Mouse (Mus musculus) left cerebral cortex, postnatal 10 days (tissue): ENCODE measurements around the gene Olfr566. TPM values are rescaled to one million over a fixed set of nuclear protein-coding genes. Genes with fewer than 3 reads are reported as not detected.

ENCODE experiments used
- DNase-seq, 2 experiments: peaks; one replicate each; pipeline ENCODE4 v3.0.0; 2021 to 2022; ENCODE audit warnings: low spot score in 2 of 2, mixed read lengths in 1 of 2; ENCODE audit errors: extremely low spot score in 1 of 2
- intact Hi-C: fragments of 180-260 bp; cut with DNase I; formaldehyde crosslinking; loops from one replicate; pipeline ENCODE4 v1.15.1; 2025
- total RNA-seq, 2 experiments: library from RNA; stranded (reverse); gene quantifications; 2 replicates each; pipeline ENCODE4 v1.2.3; 2021

Gene Olfr566
- not detected for total RNA-seq

DNA sequence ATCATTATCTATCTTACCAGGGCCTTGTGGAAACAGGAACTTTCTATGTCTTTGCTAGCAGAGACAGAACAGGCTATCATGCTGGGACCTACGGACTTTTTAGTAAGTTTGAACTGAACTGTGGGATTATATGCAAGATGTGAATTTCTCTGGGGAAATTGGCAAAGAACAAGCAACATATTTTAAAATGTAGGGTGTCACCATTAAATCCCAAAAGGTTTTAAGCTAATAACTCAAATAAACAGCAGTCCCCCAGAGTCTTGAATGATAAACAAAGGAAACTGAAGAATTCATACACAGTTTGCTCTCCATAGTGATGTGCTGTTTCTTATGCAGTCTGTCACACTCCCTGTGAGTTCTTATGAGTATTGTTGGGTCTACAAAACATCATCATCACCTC is at the start of gene Olfr566:
Gene Olfr566 (minus strand): TSS at position 101 of the 400 bp plus-strand sequence.
- no peak for DNase-seq
- intact Hi-C loops: no loop called here

DNA sequence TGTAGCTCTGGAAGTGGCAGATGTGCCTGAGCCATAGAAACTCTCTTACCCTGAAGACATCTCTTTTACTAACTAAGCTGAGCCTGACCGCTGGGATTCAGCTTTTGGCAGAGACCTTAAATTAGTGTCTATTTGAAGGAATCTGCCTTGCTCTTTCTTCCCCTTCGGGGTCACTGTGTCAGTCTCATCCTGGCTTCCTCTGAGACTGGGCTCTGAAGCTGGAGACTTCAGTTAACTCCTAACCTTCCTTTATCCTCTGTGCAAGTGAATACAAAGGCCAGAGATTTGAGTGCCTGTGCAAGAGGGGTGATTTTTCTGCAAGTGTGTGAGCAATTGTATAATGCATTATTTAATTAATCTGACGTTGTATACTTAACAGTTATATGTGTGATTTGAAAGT is 32.2 kb upstream of the Olfr566 start, which contains the start of gene Olfr569:
Gene Olfr569 (minus strand): TSS at position 101 of the 400 bp plus-strand sequence.
- intact Hi-C loops: no loop called here
- DNase-seq: no peak

DNA sequence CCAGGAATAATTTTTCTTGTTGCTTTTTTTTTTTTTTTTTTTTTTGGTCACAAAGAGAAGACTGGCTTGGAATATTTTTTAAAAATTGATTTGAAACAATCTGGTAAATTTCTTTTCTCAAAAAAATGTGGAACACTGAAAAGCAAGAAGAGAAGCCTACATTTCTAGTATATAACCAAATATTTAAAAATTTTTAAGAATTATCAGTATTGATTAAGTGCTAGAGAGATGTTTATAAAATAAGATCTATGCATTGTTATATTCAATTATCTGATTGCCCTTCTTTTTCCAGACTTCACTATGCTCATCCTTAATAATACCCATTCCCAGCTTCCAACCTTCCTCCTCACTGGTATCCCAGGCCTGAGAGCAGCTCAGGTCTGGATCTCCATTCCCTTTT is 18.3 kb upstream of the Olfr566 start, which contains the start of gene Olfr568:
Gene Olfr568 (plus strand): TSS at position 301 of the 400 bp plus-strand sequence.
- intact Hi-C loops: no loop called here
- no peak for DNase-seq

DNA sequence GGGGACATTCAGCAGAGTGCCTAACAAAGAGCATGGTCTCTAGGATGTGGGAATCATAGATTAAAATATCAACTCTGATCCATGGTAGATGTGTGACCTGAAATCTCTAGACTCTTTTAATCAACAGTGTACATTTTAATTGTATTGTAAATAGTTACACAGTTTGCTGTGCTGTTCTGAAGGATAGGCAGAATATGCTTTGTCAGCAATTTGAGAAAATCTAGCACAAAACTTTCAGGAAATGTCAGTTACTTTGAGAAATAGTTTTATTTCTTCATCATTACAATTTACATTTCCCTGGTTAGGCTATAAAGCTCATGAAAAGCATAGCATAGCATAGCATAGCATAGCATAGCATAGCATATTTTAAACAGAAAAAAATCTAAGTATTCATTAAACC is 2.8 kb downstream of the Olfr566 start:
- intact Hi-C loops: no loop called here
- no peak for DNase-seq

Other genes with a start within 250 kb of the Olfr566 start
- not detected for gene Olfr553, start 240.5 kb downstream of the Olfr566 start, total RNA-seq
- gene Olfr554, start 220.3 kb downstream of the Olfr566 start, total RNA-seq: not detected
- not detected for gene Olfr555, start 199.9 kb downstream of the Olfr566 start, total RNA-seq
- not detected for gene Olfr556, start 193.9 kb downstream of the Olfr566 start, total RNA-seq
- 1 to 10 TPM; 4.9 to 5.4 TPM for gene Trim68, start 171.4 kb downstream of the Olfr566 start, total RNA-seq
- not detected for gene Olfr557, start 162.9 kb downstream of the Olfr566 start, total RNA-seq
- gene Olfr558, start 156.6 kb downstream of the Olfr566 start, total RNA-seq: under 1 TPM; 0.15 to 0.32 TPM
- not detected for gene Olfr33, start 139.7 kb downstream of the Olfr566 start, total RNA-seq
- not detected for gene Olfr559, start 131.3 kb downstream of the Olfr566 start, total RNA-seq
- not detected for gene Olfr560, start 99.4 kb downstream of the Olfr566 start, total RNA-seq
- under 1 TPM; 0.51 to 0.55 TPM for gene Olfr78, start 99.3 kb downstream of the Olfr566 start, total RNA-seq
- not detected for gene Olfr561, start 87.5 kb downstream of the Olfr566 start, total RNA-seq
- not detected for gene Olfr564, start 55.3 kb downstream of the Olfr566 start, total RNA-seq
- gene Olfr568, start 18.4 kb upstream of the Olfr566 start, total RNA-seq: not detected
- not detected for gene Olfr569, start 32.1 kb upstream of the Olfr566 start, total RNA-seq
- gene Olfr570, start 35.8 kb upstream of the Olfr566 start, total RNA-seq: not detected
- gene Olfr571, start 58.8 kb upstream of the Olfr566 start, total RNA-seq: not detected
- not detected for gene Olfr572, start 65.6 kb upstream of the Olfr566 start, total RNA-seq
- gene Olfr573-ps1, start 83.8 kb upstream of the Olfr566 start, total RNA-seq: not detected
- gene Olfr574, start 89.7 kb upstream of the Olfr566 start, total RNA-seq: not detected
- gene Olfr575, start 100.0 kb upstream of the Olfr566 start, total RNA-seq: not detected
- gene Olfr576, start 103.9 kb upstream of the Olfr566 start, total RNA-seq: not detected
- not detected for gene Olfr577, start 117.2 kb upstream of the Olfr566 start, total RNA-seq
- gene Olfr578, start 130.6 kb upstream of the Olfr566 start, total RNA-seq: not detected
- not detected for gene Olfr582, start 179.3 kb upstream of the Olfr566 start, total RNA-seq
- gene Olfr583, start 192.5 kb upstream of the Olfr566 start, total RNA-seq: not detected
- not detected for gene Olfr584, start 223.1 kb upstream of the Olfr566 start, total RNA-seq
- not detected for gene Olfr585, start 239.0 kb upstream of the Olfr566 start, total RNA-seq